Comparison of ENCODE assay signal across 31 mouse cellular contexts in genomic region chr8:13708514-13708913, GRCm38 (mm10). TPM values are rescaled to one million over a fixed set of nuclear protein-coding genes. Genes with fewer than 3 reads are reported as not detected.
"Had no signal": no experiment of that assay in that cellular context is flagged by ENCODE, and none has a peak within 500 bp of the region (broad histone marks: within the 10 kb centered on the region; RNA-seq: fewer than 3 reads in every experiment).

No protein-coding gene starts in this region.

- H3K4me1 ChIP-seq: liver, embryonic 13.5 days; liver, embryonic 15.5 days had no signal

- H3K9ac ChIP-seq: heart, embryonic 13.5 days; heart, embryonic 15.5 days; hindbrain, embryonic 12.5 days; hindbrain, embryonic 14.5 days; intestine, embryonic 15.5 days; limb, embryonic 12.5 days; liver, embryonic 13.5 days; liver, embryonic 15.5 days had no signal

- H3K36me3 ChIP-seq: heart, embryonic 13.5 days; heart, embryonic 15.5 days; hindbrain, embryonic 10.5 days; hindbrain, embryonic 12.5 days; intestine, embryonic 15.5 days; limb, embryonic 10.5 days; limb, embryonic 12.5 days; liver, embryonic 13.5 days; liver, embryonic 15.5 days had no signal

- H3K4me3 ChIP-seq: gastrocnemius, adult 2 months; heart, embryonic 13.5 days; heart, embryonic 15.5 days; hindbrain, embryonic 10.5 days; hindbrain, embryonic 12.5 days; intestine, embryonic 15.5 days; layer of hippocampus, adult 2 months; left cerebral cortex, adult 2 months; limb, embryonic 10.5 days; limb, embryonic 12.5 days; liver, embryonic 13.5 days; liver, embryonic 15.5 days had no signal

- H3K9me3 ChIP-seq: heart, embryonic 13.5 days; heart, embryonic 15.5 days; hindbrain, embryonic 10.5 days; hindbrain, embryonic 12.5 days; intestine, embryonic 15.5 days; limb, embryonic 10.5 days; limb, embryonic 12.5 days; liver, embryonic 13.5 days; liver, embryonic 15.5 days had no signal

- DNase-seq: gastrocnemius, adult 2 months; gastrocnemius, postnatal 14 days; heart, postnatal 4 days; kidney, adult 18-20 months; kidney, adult 8-10 months; kidney, postnatal 10 days; kidney, postnatal 25 days; kidney, postnatal 4 days; liver; liver, embryonic 13.5 days had no signal

- H3K27me3 ChIP-seq: heart, embryonic 15.5 days; hindbrain, embryonic 12.5 days; intestine, embryonic 15.5 days; limb, embryonic 12.5 days; liver, embryonic 13.5 days; liver, embryonic 15.5 days had no signal

- H3K27ac ChIP-seq: gastrocnemius, adult 2 months; heart, embryonic 13.5 days; heart, embryonic 15.5 days; hindbrain, embryonic 10.5 days; hindbrain, embryonic 12.5 days; hindbrain, embryonic 14.5 days; intestine, embryonic 15.5 days; layer of hippocampus, adult 2 months; left cerebral cortex, adult 2 months; limb, embryonic 10.5 days; limb, embryonic 12.5 days; liver, embryonic 13.5 days; liver, embryonic 15.5 days had no signal

RNA-seq across cellular contexts. Expression of gene Cfap97d2, which starts 2.8 kb away (rescaled TPM):
- total RNA-seq: gastrocnemius, adult 2 months; gastrocnemius, postnatal 14 days; gastrocnemius, postnatal 4 days; granulocyte monocyte progenitor cell, adult 5-6 weeks; heart, adult 8-10 months; heart, postnatal 25 days; heart, postnatal 4 days had no signal
- polyA plus RNA-seq: heart, embryonic 11.5 days; heart, embryonic 13.5 days; heart, embryonic 15.5 days; heart, postnatal 0 days; inflammation-experienced regulatory T-cells, adult 6 months; intestine, postnatal 0 days; kidney, embryonic 16.5 days; limb, embryonic 10.5 days; liver, embryonic 11.5 days; liver, embryonic 13.5 days; liver, embryonic 15.5 days had no signal
